Mouse (Mus musculus): ENCODE results near the gene Hspe1. TPM values are rescaled to one million over a fixed set of nuclear protein-coding genes. Genes with fewer than 3 reads are reported as not detected.
A peak's percentile ranks its signal among the peaks of the same experiment; 100 is the strongest.

The Hspe1 gene
- 286 and 293 TPM in 2 replicates for polyA plus RNA-seq (2015; fragmentation: Nextera tagmentation; extraction: Ambion mirVana)

- H3K4me1 ChIP-seq (replicated peaks), result peaks cover 51% of the 10 kb centered on the region
- peak within 1 kb of the TSS; percentile 87 for H3K9ac ChIP-seq
- no peaks in the 10 kb centered on the region for H3K27me3 ChIP-seq
- H3K36me3 ChIP-seq, result peaks cover 46% of the 10 kb centered on the region
- peak within 1 kb of the TSS; percentile 76 for H3K4me3 ChIP-seq
- no peaks in the 10 kb centered on the region for H3K9me3 ChIP-seq
- peak within 1 kb of the TSS; percentile 96 for H3K4me2 ChIP-seq
- peak within 1 kb of the TSS; percentile 93 for H3K27ac ChIP-seq (replicated peaks)
- WGBS, result under 1% methylated on average over 49 of the region's 76 CpGs
- peak; percentile 96 for ATAC-seq (ENCODE audit: low read depth)
Measured at GRCm38 (mm10) chr1:55087932-55088610, at the start of gene Hspe1, which contains the start of gene Hspd1. Hspe1 (plus strand) TSS chr1:55088132. Hspd1 (minus strand) TSS chr1:55088243.

GRCm38 (mm10) chr1:55039944-55040343, 48.0 kb upstream of the Hspe1 start:
- ATAC-seq (ENCODE audit: low read depth), result no peak
- WGBS, result 94% methylated on average over 1 of the region's 1 CpGs
- Histone ChIP-seq H3K4me3 (no peak overlapping the region), H3K4me2 (no peak overlapping the region), H3K9ac (no peak overlapping the region), H3K9me3 (peaks cover 14% of the 10 kb centered on the region; the same call in 1 of the 2 replicates), H3K4me1 (replicated peaks) (no peaks in the 10 kb centered on the region), H3K36me3 (no peaks in the 10 kb centered on the region), H3K27me3 (no peaks in the 10 kb centered on the region), H3K27ac (replicated peaks) (no peak overlapping the region)

DNA sequence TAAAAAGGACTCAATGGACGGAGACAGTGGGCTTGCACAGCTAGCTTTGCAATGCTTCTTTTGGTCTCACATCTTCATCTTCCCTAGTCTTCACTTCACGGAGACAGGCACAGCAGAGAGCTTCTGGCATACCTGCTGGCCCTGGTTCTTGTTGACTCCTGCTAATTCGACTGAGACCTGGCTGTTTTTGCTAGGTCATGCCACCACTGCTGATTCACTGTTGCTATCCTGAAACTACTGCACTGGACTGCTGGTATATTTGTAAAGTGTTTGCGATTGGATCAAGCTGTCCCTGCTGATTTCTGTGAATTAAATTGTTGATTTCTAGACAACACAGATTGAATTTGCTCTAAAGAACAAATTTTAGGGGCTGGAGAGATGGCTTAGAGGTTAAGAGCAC, 46.2 kb upstream of the Hspe1 start:
- Histone ChIP-seq H3K4me2 (no peak overlapping the region), H3K4me1 (replicated peaks) (no peaks in the 10 kb centered on the region), H3K27me3 (no peaks in the 10 kb centered on the region), H3K4me3 (no peak overlapping the region), H3K27ac (replicated peaks) (no peak overlapping the region), H3K9ac (no peak overlapping the region), H3K36me3 (no peaks in the 10 kb centered on the region), H3K9me3 (peaks cover 14% of the 10 kb centered on the region; the same call in 1 of the 2 replicates)
- ATAC-seq (ENCODE audit: low read depth), result no peak
- 92% methylated on average over 4 of the region's 4 CpGs for WGBS

- Histone ChIP-seq H3K9ac (no peak overlapping the region), H3K4me3 (no peak overlapping the region), H3K27ac (replicated peaks) (no peak overlapping the region), H3K9me3 (peaks cover 14% of the 10 kb centered on the region; the same call in 1 of the 2 replicates), H3K4me1 (replicated peaks) (no peaks in the 10 kb centered on the region), H3K36me3 (no peaks in the 10 kb centered on the region), H3K4me2 (no peak overlapping the region), H3K27me3 (no peaks in the 10 kb centered on the region)
- WGBS, result 48% methylated on average over 1 of the region's 1 CpGs
- no peak for ATAC-seq (ENCODE audit: low read depth)
Measured at GRCm38 (mm10) chr1:55042246-55042645, 45.7 kb upstream of the Hspe1 start.

DNA sequence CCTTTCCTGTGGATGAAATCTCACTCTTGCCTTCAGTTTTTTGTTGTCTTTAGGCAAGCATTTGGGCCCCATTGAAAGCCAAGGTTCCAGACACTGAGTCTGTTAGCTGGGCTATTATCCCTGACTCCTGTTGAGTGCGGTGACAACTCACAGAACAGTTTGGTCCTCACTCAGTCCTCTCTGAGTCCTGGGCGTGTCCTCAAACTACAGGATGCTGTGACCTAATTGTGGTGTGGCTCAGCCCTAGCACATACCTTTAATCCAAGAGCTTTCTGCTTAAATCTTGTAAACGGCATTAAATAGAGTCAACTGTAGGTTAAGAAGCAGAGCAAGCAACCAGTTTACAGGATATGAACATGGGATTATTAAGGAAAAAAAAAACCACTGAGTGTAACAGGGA, 44.8 kb upstream of the Hspe1 start:
- no peak overlapping the region for H3K4me3 ChIP-seq
- no peaks in the 10 kb centered on the region for H3K27me3 ChIP-seq
- ATAC-seq (ENCODE audit: low read depth), result no peak
- H3K4me2 ChIP-seq, result no peak overlapping the region
- H3K27ac ChIP-seq (replicated peaks), result no peak overlapping the region
- no peaks in the 10 kb centered on the region for H3K4me1 ChIP-seq (replicated peaks)
- H3K9ac ChIP-seq, result no peak overlapping the region
- H3K9me3 ChIP-seq, result peaks cover 14% of the 10 kb centered on the region; the same call in 1 of the 2 replicates
- WGBS, result 87% methylated on average over 3 of the region's 3 CpGs
- H3K36me3 ChIP-seq, result no peaks in the 10 kb centered on the region

DNA sequence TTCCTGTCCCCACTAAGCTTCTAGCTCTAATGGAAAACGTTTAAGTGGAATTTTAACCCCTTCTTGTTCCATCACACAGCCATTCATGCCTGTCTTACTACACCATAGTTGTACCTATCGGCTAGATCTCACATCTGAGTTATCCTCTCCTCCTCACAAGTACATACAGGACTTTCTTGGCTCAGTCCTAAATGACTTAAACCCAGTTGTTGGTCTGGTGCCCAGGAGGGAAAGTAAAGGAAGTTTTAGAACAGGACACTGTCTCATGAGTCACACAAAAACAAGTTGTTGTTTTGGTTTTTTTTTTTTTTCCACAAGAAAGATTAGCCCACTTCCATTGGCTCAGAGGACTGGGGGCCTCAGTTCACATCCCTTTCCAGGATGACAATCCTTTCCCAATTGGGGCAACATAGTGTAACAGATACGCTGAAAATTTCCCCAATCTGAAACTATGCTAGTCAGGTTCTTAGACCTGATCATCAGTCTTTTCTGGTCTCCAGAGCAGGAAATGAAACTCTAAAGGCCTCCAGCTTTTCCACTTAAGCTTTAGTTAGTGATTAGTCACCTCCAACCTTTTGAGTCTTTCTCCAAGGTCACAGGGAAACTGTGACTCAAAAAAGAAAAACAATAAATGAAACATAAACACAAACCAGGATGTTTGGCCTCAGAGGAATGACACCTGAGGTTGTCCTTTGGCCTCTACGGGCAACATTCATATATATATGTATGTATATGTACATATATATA, 38.9 kb upstream of the Hspe1 start:
- Histone ChIP-seq H3K27ac (replicated peaks) (no peak overlapping the region), H3K27me3 (peaks cover 6% of the 10 kb centered on the region; the same call in 1 of the 2 replicates), H3K4me3 (no peak overlapping the region), H3K9ac (no peak overlapping the region), H3K4me2 (no peak overlapping the region), H3K4me1 (replicated peaks) (peaks cover 16% of the 10 kb centered on the region), H3K9me3 (0 out of 2 replicates have a peak, but pooled peaks cover 5% of the 10 kb centered on the region), H3K36me3 (no peaks in the 10 kb centered on the region)
- no peak for ATAC-seq (ENCODE audit: low read depth)
- 71% methylated on average over 4 of the region's 4 CpGs for WGBS

DNA sequence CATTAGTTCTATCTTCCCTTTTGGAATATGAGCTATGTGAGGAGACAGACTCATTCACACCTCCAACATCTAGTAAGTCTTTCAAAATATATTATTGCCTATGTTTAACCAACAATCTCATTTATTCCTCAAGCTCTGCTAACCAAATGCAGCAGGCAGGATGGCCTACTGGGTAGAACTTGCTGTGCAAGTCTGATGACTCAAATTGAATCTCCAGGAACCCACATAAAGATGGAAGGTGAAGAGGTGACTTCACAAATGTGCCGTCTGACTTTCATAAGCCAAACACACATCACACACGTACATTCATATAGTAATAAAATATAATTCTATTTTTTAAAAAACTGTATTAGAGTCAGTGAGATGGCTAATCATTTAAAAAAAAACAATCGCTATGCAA, 36.3 kb upstream of the Hspe1 start:
- Histone ChIP-seq H3K36me3 (0 out of 2 replicates have a peak, but pooled peaks cover under 1% of the 10 kb centered on the region), H3K9me3 (0 out of 2 replicates have a peak, but pooled peaks cover 5% of the 10 kb centered on the region), H3K4me3 (peak overlapping the region; percentile 82), H3K4me1 (replicated peaks) (peaks cover 23% of the 10 kb centered on the region), H3K4me2 (peak overlapping the region; percentile 64), H3K27me3 (peaks cover 6% of the 10 kb centered on the region; the same call in 1 of the 2 replicates), H3K27ac (replicated peaks) (no peak overlapping the region), H3K9ac (peak overlapping the region; percentile 78)
- 76% methylated on average over 3 of the region's 3 CpGs for WGBS
- ATAC-seq (ENCODE audit: low read depth), result no peak

GRCm38 (mm10) chr1:55052355-55052953, 35.5 kb upstream of the Hspe1 start, which contains the start of gene Coq10b:
Coq10b (plus strand) TSS chr1:55052770.
- Histone ChIP-seq H3K27me3 (peaks cover 6% of the 10 kb centered on the region; the same call in 1 of the 2 replicates), H3K9ac (peak within 1 kb of the TSS; percentile 81), H3K4me3 (peak within 1 kb of the TSS; percentile 82), H3K9me3 (0 out of 2 replicates have a peak, but pooled peaks cover 5% of the 10 kb centered on the region), H3K4me1 (replicated peaks) (peaks cover 23% of the 10 kb centered on the region), H3K4me2 (peak within 1 kb of the TSS; percentile 68), H3K36me3 (peaks cover 4% of the 10 kb centered on the region; the same call in 1 of the 2 replicates), H3K27ac (replicated peaks) (peak within 1 kb of the TSS; percentile 83)
- ATAC-seq (ENCODE audit: low read depth), result peak; percentile 100
- under 1% methylated on average over 46 of the region's 46 CpGs for WGBS

GRCm38 (mm10) chr1:55053005-55053404, 34.9 kb upstream of the Hspe1 start:
- Histone ChIP-seq H3K4me1 (replicated peaks) (peaks cover 23% of the 10 kb centered on the region), H3K9me3 (0 out of 2 replicates have a peak, but pooled peaks cover 5% of the 10 kb centered on the region), H3K4me2 (peak overlapping the region; percentile 68), H3K36me3 (peaks cover 4% of the 10 kb centered on the region; the same call in 1 of the 2 replicates), H3K27me3 (peaks cover 6% of the 10 kb centered on the region; the same call in 1 of the 2 replicates), H3K27ac (replicated peaks) (peak overlapping the region; percentile 83), H3K9ac (peak overlapping the region; percentile 81), H3K4me3 (peak overlapping the region; percentile 82)
- peak; percentile 60 for ATAC-seq (ENCODE audit: low read depth)
- WGBS, result under 1% methylated on average over 42 of the region's 42 CpGs

- WGBS, result 79% methylated on average over 4 of the region's 4 CpGs
- Histone ChIP-seq H3K36me3 (peaks cover 4% of the 10 kb centered on the region; the same call in 1 of the 2 replicates), H3K27ac (replicated peaks) (no peak overlapping the region), H3K4me3 (peak overlapping the region; percentile 82), H3K9me3 (0 out of 2 replicates have a peak, but pooled peaks cover 5% of the 10 kb centered on the region), H3K27me3 (peaks cover 6% of the 10 kb centered on the region; the same call in 1 of the 2 replicates), H3K9ac (peak overlapping the region; percentile 81), H3K4me1 (replicated peaks) (peaks cover 23% of the 10 kb centered on the region), H3K4me2 (peak overlapping the region; percentile 68)
- ATAC-seq (ENCODE audit: low read depth), result no peak
Measured at GRCm38 (mm10) chr1:55053596-55053995, 34.3 kb upstream of the Hspe1 start.

GRCm38 (mm10) chr1:55055322-55056115, 32.4 kb upstream of the Hspe1 start:
- no peak overlapping the region for H3K4me2 ChIP-seq
- no peak overlapping the region for H3K4me3 ChIP-seq
- no peak overlapping the region for H3K9ac ChIP-seq
- 0 out of 2 replicates have a peak, but pooled peaks cover 3% of the 10 kb centered on the region for H3K27me3 ChIP-seq
- no peaks in the 10 kb centered on the region for H3K9me3 ChIP-seq
- H3K36me3 ChIP-seq, result peaks cover 4% of the 10 kb centered on the region; the same call in 1 of the 2 replicates
- WGBS, result 87% methylated on average over 5 of the region's 5 CpGs
- H3K4me1 ChIP-seq (replicated peaks), result peaks cover 23% of the 10 kb centered on the region
- ATAC-seq (ENCODE audit: low read depth), result no peak
- H3K27ac ChIP-seq (replicated peaks), result no peak overlapping the region

All from neural tube, embryonic 13.5 days (tissue).